Mouse (Mus musculus): Measurements from ENCODE around the gene Grb2.

GRCm38 (mm10) chr11:115619949-115620348, 88.4 kb downstream of the Grb2 start:
- no peak for TF ChIP-seq EP300 (IDR thresholded peaks at IDR 0.05)
- TF ChIP-seq CTCF (IDR thresholded peaks at IDR 0.05): no peak

All from lung, postnatal 0 days (tissue).